25 mouse cellular contexts compared by ENCODE assay signal in the genomic region with DNA sequence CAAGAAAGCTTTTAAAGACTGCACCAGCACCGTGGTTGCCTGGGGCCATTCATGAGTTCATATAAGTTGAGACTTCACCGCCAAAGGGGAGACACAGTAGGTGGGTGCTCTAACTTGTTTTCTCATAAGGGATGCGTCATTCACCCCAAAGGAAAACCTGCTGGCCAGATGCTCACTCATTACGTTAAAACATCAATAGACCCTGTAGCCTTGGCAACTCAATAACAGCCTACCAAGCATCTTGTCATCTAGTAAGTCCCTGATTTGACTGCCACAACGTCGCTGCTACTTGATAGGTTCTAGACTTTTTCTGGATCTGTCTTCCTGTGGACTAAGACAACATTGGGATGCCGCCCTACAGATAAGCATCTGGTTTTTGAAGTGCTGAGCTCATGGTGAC.
"Had no signal": no experiment of that assay in that cellular context is flagged by ENCODE, and none has a peak within 500 bp of the region (broad histone marks: within the 10 kb centered on the region; RNA-seq: fewer than 3 reads in every experiment).

No protein-coding gene starts in this region.

- H3K36me3 ChIP-seq: limb, embryonic 12.5 days; limb, embryonic 15.5 days; liver, embryonic 12.5 days; liver, embryonic 15.5 days; lung, embryonic 15.5 days; midbrain, embryonic 10.5 days; midbrain, embryonic 13.5 days; neural tube, embryonic 12.5 days; neural tube, embryonic 15.5 days; stomach, embryonic 15.5 days had no signal

- H3K4me3 ChIP-seq: limb, embryonic 12.5 days; limb, embryonic 15.5 days; liver, embryonic 12.5 days; liver, embryonic 15.5 days; lung, embryonic 15.5 days; megakaryocyte, embryonic 14.5 days; midbrain, embryonic 10.5 days; midbrain, embryonic 13.5 days; neural tube, embryonic 12.5 days; neural tube, embryonic 15.5 days; stomach, embryonic 15.5 days had no signal

- H3K4me1 ChIP-seq: limb, embryonic 12.5 days had no signal

- H3K27me3 ChIP-seq: limb, embryonic 15.5 days; liver, embryonic 12.5 days; liver, embryonic 15.5 days; lung, embryonic 15.5 days; neural tube, embryonic 12.5 days; stomach, embryonic 15.5 days had no signal

- DNase-seq: kidney, adult 18-20 months; kidney, adult 9 months; kidney, postnatal 14 days; kidney, postnatal 4 days; left cerebral cortex, postnatal 4 days; lung, adult 18-20 months; lung, postnatal 10 days; lung, postnatal 36 days; right cerebral cortex, adult 18-20 months; right cerebral cortex, postnatal 14 days; right cerebral cortex, postnatal 4 days; thymus, adult 2 months; thymus, postnatal 14 days; thymus, postnatal 4 days had no signal

- H3K27ac ChIP-seq: limb, embryonic 12.5 days; limb, embryonic 15.5 days; liver, embryonic 12.5 days; lung, embryonic 15.5 days; midbrain, embryonic 10.5 days; midbrain, embryonic 13.5 days; neural tube, embryonic 12.5 days; neural tube, embryonic 15.5 days; stomach, embryonic 15.5 days had no signal
